Mouse (Mus musculus) kidney, adult 2 months (tissue): ENCODE measurements around the gene Galnt14.

Experiments used
- CTCF ChIP-seq: fragments of 200-500 bp; conservative IDR thresholded peaks from 2 replicates; pipeline ENCODE4 v1.5.1; 2011; ENCODE audit warnings: low read depth, mild to moderate bottlenecking, control low read depth, low read length, moderate library complexity, mixed read lengths; ENCODE audit not compliant: insufficient read depth, insufficient read length
- POLR2A ChIP-seq: fragments of 200-500 bp; IDR thresholded peaks from one replicate; pipeline ENCODE4 v1.6.1; 2011; ENCODE audit warnings: low read depth, low read length, control low read depth

DNA sequence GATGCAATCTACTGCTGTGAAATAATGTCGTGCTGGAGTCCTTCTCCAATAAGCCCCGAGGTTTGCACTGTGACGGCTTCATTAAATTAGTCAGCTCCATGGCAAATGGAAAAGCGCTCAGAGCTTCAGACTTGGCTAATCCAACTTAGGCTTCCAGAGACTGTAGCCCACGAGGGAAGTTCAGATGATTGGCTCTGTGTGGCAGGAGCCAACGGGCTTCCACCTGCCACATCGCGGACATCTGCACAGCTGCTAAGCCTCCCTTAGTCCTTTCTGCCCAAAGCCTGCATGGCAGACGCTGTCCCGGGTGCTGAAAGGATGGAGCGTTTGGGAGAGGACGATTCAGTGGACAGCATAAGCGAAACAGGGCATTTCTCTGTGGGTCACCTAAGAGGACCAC lies 222.5 kb downstream of the Galnt14 start:
- TF ChIP-seq CTCF, result no peak
- TF ChIP-seq POLR2A, result no peak
